Mouse (Mus musculus): ENCODE results near the gene Serpina3m.
"Not testable (repeated sequence)": the region's sequence is repeated elsewhere in the genome, so short reads cannot be mapped to it uniquely, and the experiment has no call there.

Serpina3m gene

GRCm38 (mm10) chr12:104391057-104391456 lies 52.8 kb downstream of the Serpina3m start:
- DNase-seq, result not testable (repeated sequence)

GRCm38 (mm10) chr12:104403968-104404367 lies 65.7 kb downstream of the Serpina3m start:
- no peak for DNase-seq

- DNase-seq, result no peak
Measured at GRCm38 (mm10) chr12:104406454-104406885, 68.2 kb downstream of the Serpina3m start, which contains the start of gene Serpina3n. Serpina3n (plus strand) TSS chr12:104406729.

GRCm38 (mm10) chr12:104412507-104412906 lies 74.2 kb downstream of the Serpina3m start:
- no peak for DNase-seq

GRCm38 (mm10) chr12:104414576-104414975 lies 76.3 kb downstream of the Serpina3m start:
- no peak for DNase-seq

- DNase-seq, result no peak
Measured at GRCm38 (mm10) chr12:104415625-104416315, 77.5 kb downstream of the Serpina3m start.

GRCm38 (mm10) chr12:104418340-104419135 lies 80.3 kb downstream of the Serpina3m start:
- DNase-seq, result peak; percentile 78 to 81

- peak; percentile 20 for DNase-seq
Measured at GRCm38 (mm10) chr12:104419136-104419462, 80.8 kb downstream of the Serpina3m start.

GRCm38 (mm10) chr12:104422615-104423392 lies 84.5 kb downstream of the Serpina3m start:
- DNase-seq, result no peak

GRCm38 (mm10) chr12:104425591-104425990 lies 87.3 kb downstream of the Serpina3m start:
- no peak for DNase-seq

GRCm38 (mm10) chr12:104426915-104427314 lies 88.6 kb downstream of the Serpina3m start:
- peak; percentile 32 to 37 for DNase-seq

- no peak for DNase-seq
Measured at GRCm38 (mm10) chr12:104431359-104431758, 93.1 kb downstream of the Serpina3m start.

GRCm38 (mm10) chr12:104433214-104433613 lies 94.9 kb downstream of the Serpina3m start:
- no peak for DNase-seq

- DNase-seq, result no peak
Measured at GRCm38 (mm10) chr12:104433951-104434735, 95.9 kb downstream of the Serpina3m start.

GRCm38 (mm10) chr12:104440087-104440760 lies 101.9 kb downstream of the Serpina3m start:
- DNase-seq, result peak; percentile 58 to 63

- DNase-seq, result no peak
Measured at GRCm38 (mm10) chr12:104443716-104444115, 105.4 kb downstream of the Serpina3m start.
